Mouse (Mus musculus): ENCODE measurements at regions not wholly inside any gene's neighbourhood (a gene's known extent, or its start where the extent isn't known, plus 50 kb on each side); places are given as distances from the start of the nearest gene placed in this dataset.

- 76% methylated on average over 4 of the region's 4 CpGs for WGBS
- H3K27me3 ChIP-seq, result no peaks in the 10 kb centered on the region
Observed at GRCm38 (mm10) chr3:29890764-29891163, 657.0 kb downstream of the Mecom start.

GRCm38 (mm10) chr3:29890286-29890685 is 657.5 kb downstream of the Mecom start:
- no peak for ATAC-seq (ENCODE audit: insufficient number of reproducible peaks, insufficient read depth, low FRiP score, low TSS enrichment, low read depth)
- H3K4me2 ChIP-seq, result no peak overlapping the region
- H3K9me3 ChIP-seq, result no peaks in the 10 kb centered on the region
- 64% methylated on average over 1 of the region's 1 CpGs for WGBS
- no peaks in the 10 kb centered on the region for H3K4me1 ChIP-seq (replicated peaks)
- no peaks in the 10 kb centered on the region for H3K36me3 ChIP-seq
- H3K27ac ChIP-seq, result no peak overlapping the region
- no peak overlapping the region for H3K9ac ChIP-seq (replicated peaks)
- no peak overlapping the region for H3K4me3 ChIP-seq (replicated peaks)
- H3K27me3 ChIP-seq, result no peaks in the 10 kb centered on the region

More at GRCm38 (mm10) chr3:29890764-29891163, 657.0 kb downstream of the Mecom start:
- no peaks in the 10 kb centered on the region for H3K9me3 ChIP-seq
- ATAC-seq (ENCODE audit: insufficient number of reproducible peaks, insufficient read depth, low FRiP score, low TSS enrichment, low read depth), result no peak
- no peaks in the 10 kb centered on the region for H3K4me1 ChIP-seq (replicated peaks)
- no peak overlapping the region for H3K27ac ChIP-seq
- no peak overlapping the region for H3K4me2 ChIP-seq
- H3K36me3 ChIP-seq, result no peaks in the 10 kb centered on the region
- no peak overlapping the region for H3K9ac ChIP-seq (replicated peaks)
- H3K4me3 ChIP-seq (replicated peaks), result no peak overlapping the region

- Histone ChIP-seq H3K4me3 (replicated peaks) (no peak overlapping the region), H3K9ac (replicated peaks) (no peak overlapping the region), H3K27ac (no peak overlapping the region), H3K27me3 (no peaks in the 10 kb centered on the region), H3K4me2 (no peak overlapping the region), H3K4me1 (replicated peaks) (no peaks in the 10 kb centered on the region), H3K36me3 (no peaks in the 10 kb centered on the region), H3K9me3 (no peaks in the 10 kb centered on the region)
- WGBS, result 82% methylated on average over 2 of the region's 2 CpGs
- ATAC-seq (ENCODE audit: insufficient number of reproducible peaks, insufficient read depth, low FRiP score, low TSS enrichment, low read depth), result no peak
Observed at GRCm38 (mm10) chr3:29889638-29890037, 658.2 kb downstream of the Mecom start.

- Histone ChIP-seq H3K4me3 (replicated peaks) (no peak overlapping the region), H3K27me3 (0 out of 2 replicates have a peak, but pooled peaks cover 4% of the 10 kb centered on the region), H3K4me1 (replicated peaks) (no peaks in the 10 kb centered on the region), H3K9ac (replicated peaks) (no peak overlapping the region), H3K27ac (no peak overlapping the region), H3K4me2 (no peak overlapping the region), H3K9me3 (no peaks in the 10 kb centered on the region), H3K36me3 (no peaks in the 10 kb centered on the region)
- WGBS, result 45% methylated on average over 3 of the region's 3 CpGs
- no peak for ATAC-seq (ENCODE audit: insufficient number of reproducible peaks, insufficient read depth, low FRiP score, low TSS enrichment, low read depth)
Observed at GRCm38 (mm10) chr3:29879966-29880365, 667.8 kb downstream of the Mecom start.

DNA sequence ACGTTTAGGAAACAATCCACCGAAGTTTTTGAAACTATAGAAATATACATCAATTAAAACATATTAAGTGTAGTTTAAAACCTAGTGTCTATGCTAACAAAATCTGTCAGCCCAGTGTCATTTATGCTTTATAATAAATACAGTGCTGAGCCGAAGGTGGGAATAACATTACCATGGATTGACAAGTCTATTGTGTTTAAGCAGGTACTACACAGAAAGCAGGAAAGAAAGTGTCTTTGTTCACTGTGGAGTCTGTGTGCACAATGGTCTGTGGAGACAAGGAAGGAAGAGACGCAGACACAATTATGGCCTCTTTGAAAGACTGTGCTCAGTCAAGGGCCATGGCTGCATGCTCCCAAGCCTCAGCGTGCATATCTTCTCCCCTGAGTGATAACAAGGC is 672.0 kb downstream of the Mecom start:
- Histone ChIP-seq H3K9ac (replicated peaks) (no peak overlapping the region), H3K4me1 (replicated peaks) (no peaks in the 10 kb centered on the region), H3K4me3 (replicated peaks) (no peak overlapping the region), H3K36me3 (no peaks in the 10 kb centered on the region), H3K27ac (no peak overlapping the region), H3K4me2 (no peak overlapping the region), H3K27me3 (0 out of 2 replicates have a peak, but pooled peaks cover 4% of the 10 kb centered on the region), H3K9me3 (no peaks in the 10 kb centered on the region)
- no peak for ATAC-seq (ENCODE audit: insufficient number of reproducible peaks, insufficient read depth, low FRiP score, low TSS enrichment, low read depth)
- WGBS, result 92% methylated on average over 5 of the region's 5 CpGs

- Histone ChIP-seq H3K27ac (no peak overlapping the region), H3K4me3 (replicated peaks) (no peak overlapping the region), H3K9me3 (no peaks in the 10 kb centered on the region), H3K4me1 (replicated peaks) (no peaks in the 10 kb centered on the region), H3K9ac (replicated peaks) (no peak overlapping the region), H3K36me3 (no peaks in the 10 kb centered on the region), H3K4me2 (no peak overlapping the region), H3K27me3 (no peaks in the 10 kb centered on the region)
- WGBS, result 84% methylated on average over 4 of the region's 4 CpGs
- ATAC-seq (ENCODE audit: insufficient number of reproducible peaks, insufficient read depth, low FRiP score, low TSS enrichment, low read depth), result no peak
Observed at GRCm38 (mm10) chr3:29862437-29862836, 685.4 kb downstream of the Mecom start.

DNA sequence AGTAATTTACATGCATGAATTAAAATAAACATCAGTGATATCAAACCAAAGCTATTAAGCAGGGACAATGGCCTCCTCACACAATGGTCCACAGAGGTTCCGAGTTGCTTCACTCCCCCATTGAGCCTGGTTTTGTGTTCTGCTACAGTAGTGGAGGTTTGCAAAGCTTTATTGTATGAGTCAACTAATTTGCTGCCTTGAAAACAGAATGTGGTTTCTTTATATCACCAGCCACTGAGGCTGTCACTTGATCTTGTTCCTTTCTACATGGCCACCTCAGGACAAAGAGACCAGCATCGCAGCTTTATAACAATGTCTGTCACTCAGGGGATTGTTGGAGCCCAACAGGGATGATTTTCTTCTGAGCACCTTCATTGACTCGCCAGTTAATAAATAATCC is 695.3 kb downstream of the Mecom start:
- Histone ChIP-seq H3K4me1 (replicated peaks) (0 out of 2 replicates have a peak, but pooled peaks cover 5% of the 10 kb centered on the region), H3K27ac (no peak overlapping the region), H3K9ac (replicated peaks) (no peak overlapping the region), H3K36me3 (no peaks in the 10 kb centered on the region), H3K9me3 (no peaks in the 10 kb centered on the region), H3K27me3 (no peaks in the 10 kb centered on the region), H3K4me3 (replicated peaks) (no peak overlapping the region), H3K4me2 (no peak overlapping the region)
- WGBS, result 85% methylated on average over 3 of the region's 3 CpGs
- ATAC-seq (ENCODE audit: insufficient number of reproducible peaks, insufficient read depth, low FRiP score, low TSS enrichment, low read depth), result no peak

GRCm38 (mm10) chr3:29835432-29835831 is 712.4 kb downstream of the Mecom start:
- no peaks in the 10 kb centered on the region for H3K36me3 ChIP-seq
- no peak for ATAC-seq (ENCODE audit: insufficient number of reproducible peaks, insufficient read depth, low FRiP score, low TSS enrichment, low read depth)
- peaks cover 5% of the 10 kb centered on the region for H3K4me1 ChIP-seq (replicated peaks)
- 75% methylated on average over 4 of the region's 4 CpGs for WGBS
- no peak overlapping the region for H3K4me3 ChIP-seq (replicated peaks)
- no peak overlapping the region for H3K9ac ChIP-seq (replicated peaks)
- H3K27ac ChIP-seq, result no peak overlapping the region
- H3K4me2 ChIP-seq, result no peak overlapping the region
- no peaks in the 10 kb centered on the region for H3K27me3 ChIP-seq
- no peaks in the 10 kb centered on the region for H3K9me3 ChIP-seq

GRCm38 (mm10) chr3:29834884-29835283 is 712.9 kb downstream of the Mecom start:
- Histone ChIP-seq H3K9ac (replicated peaks) (no peak overlapping the region), H3K27me3 (no peaks in the 10 kb centered on the region), H3K4me2 (no peak overlapping the region), H3K9me3 (no peaks in the 10 kb centered on the region), H3K4me1 (replicated peaks) (peaks cover 8% of the 10 kb centered on the region), H3K36me3 (no peaks in the 10 kb centered on the region), H3K27ac (no peak overlapping the region), H3K4me3 (replicated peaks) (no peak overlapping the region)
- WGBS, result 57% methylated on average over 2 of the region's 2 CpGs
- ATAC-seq (ENCODE audit: insufficient number of reproducible peaks, insufficient read depth, low FRiP score, low TSS enrichment, low read depth), result no peak

- H3K36me3 ChIP-seq, result no peaks in the 10 kb centered on the region
- no peaks in the 10 kb centered on the region for H3K27me3 ChIP-seq
- no peak overlapping the region for H3K9ac ChIP-seq (replicated peaks)
- no peak overlapping the region for H3K4me2 ChIP-seq
- no peak overlapping the region for H3K27ac ChIP-seq
- 76% methylated on average over 1 of the region's 1 CpGs for WGBS
- H3K9me3 ChIP-seq, result no peaks in the 10 kb centered on the region
- peaks cover 8% of the 10 kb centered on the region for H3K4me1 ChIP-seq (replicated peaks)
- ATAC-seq (ENCODE audit: insufficient number of reproducible peaks, insufficient read depth, low FRiP score, low TSS enrichment, low read depth), result no peak
- H3K4me3 ChIP-seq (replicated peaks), result no peak overlapping the region
Observed at GRCm38 (mm10) chr3:29831346-29831745, 716.5 kb downstream of the Mecom start.

DNA sequence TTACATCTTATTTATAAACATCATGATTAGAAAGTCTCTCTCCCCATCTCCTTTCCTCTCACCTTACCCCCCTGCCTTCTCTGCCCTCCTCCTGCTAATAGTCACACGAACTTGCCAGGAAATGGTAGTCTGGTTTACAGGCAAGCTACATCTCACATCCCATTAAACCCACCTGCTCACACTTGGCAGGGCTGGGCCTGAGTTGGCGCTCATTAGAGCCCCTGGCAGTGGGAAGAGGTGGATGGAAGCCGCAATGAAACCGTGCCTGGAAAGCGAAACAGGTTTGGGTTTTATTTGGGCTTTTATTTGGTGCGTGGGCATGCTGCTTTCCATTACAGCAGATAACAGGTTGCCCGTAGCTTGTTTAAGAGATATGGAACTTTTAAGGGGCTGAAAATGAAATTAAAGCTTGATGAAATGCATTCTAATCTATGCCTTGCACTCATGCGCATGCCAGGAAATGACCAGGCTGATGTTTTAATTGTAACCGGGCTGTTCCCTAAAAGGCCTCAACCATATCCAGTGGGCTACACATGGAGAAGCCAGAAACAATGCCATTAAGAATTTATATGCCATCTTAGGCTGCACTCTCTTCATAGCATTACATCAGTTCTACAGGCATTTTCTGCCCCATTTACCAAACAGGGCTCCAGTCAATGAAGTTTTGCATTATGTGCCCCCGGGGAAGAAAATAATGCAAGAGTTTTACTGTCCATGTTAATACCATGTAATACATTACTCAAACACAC is 725.0 kb downstream of the Mecom start:
- peak overlapping the region; percentile 77 for H3K27ac ChIP-seq
- H3K36me3 ChIP-seq, result no peaks in the 10 kb centered on the region
- no peak overlapping the region for H3K4me3 ChIP-seq (replicated peaks)
- WGBS, result 41% methylated on average over 10 of the region's 10 CpGs
- H3K9ac ChIP-seq (replicated peaks), result no peak overlapping the region
- H3K9me3 ChIP-seq, result no peaks in the 10 kb centered on the region
- H3K4me1 ChIP-seq (replicated peaks), result peaks cover 24% of the 10 kb centered on the region
- H3K27me3 ChIP-seq, result no peaks in the 10 kb centered on the region
- ATAC-seq (ENCODE audit: insufficient number of reproducible peaks, insufficient read depth, low FRiP score, low TSS enrichment, low read depth), result peak; percentile 91
- H3K4me2 ChIP-seq, result peak overlapping the region; percentile 19

- WGBS, result 84% methylated on average over 4 of the region's 4 CpGs
- H3K4me2 ChIP-seq, result no peak overlapping the region
- no peak overlapping the region for H3K4me3 ChIP-seq (replicated peaks)
- no peak overlapping the region for H3K9ac ChIP-seq (replicated peaks)
- no peak overlapping the region for H3K27ac ChIP-seq
- H3K9me3 ChIP-seq, result no peaks in the 10 kb centered on the region
- H3K27me3 ChIP-seq, result no peaks in the 10 kb centered on the region
- H3K36me3 ChIP-seq, result no peaks in the 10 kb centered on the region
- peaks cover 20% of the 10 kb centered on the region for H3K4me1 ChIP-seq (replicated peaks)
- no peak for ATAC-seq (ENCODE audit: insufficient number of reproducible peaks, insufficient read depth, low FRiP score, low TSS enrichment, low read depth)
Observed at GRCm38 (mm10) chr3:29816964-29817363, 730.8 kb downstream of the Mecom start.
